Mouse (Mus musculus): ENCODE measurements around the gene Ksr1. TPM values are rescaled to one million over a fixed set of nuclear protein-coding genes. Genes with fewer than 3 reads are reported as not detected.

Ksr1 gene
- polyA plus RNA-seq, 1 experiment, result 21.9 TPM

GRCm38 (mm10) chr11:79057809-79058208, 88.4 kb downstream of the Ksr1 start:
- DNase-seq, result no peak
- Histone ChIP-seq H3K4me3 (replicated peaks; ENCODE audit: extremely low read depth, low read depth, low read length) (no peak overlapping the region), H3K4me1 (ENCODE audit: control insufficient read depth, insufficient read depth, low read length) (no peaks in the 10 kb centered on the region; the same call in 1 of the 2 replicates)
- 65% methylated on average over 4 of the region's 4 CpGs for WGBS
- no peak for TF ChIP-seq CTCF (IDR thresholded peaks at IDR 0.05; ENCODE audit: insufficient read depth, low read length)
- TF ChIP-seq POLR2A (IDR thresholded peaks at IDR 0.05; ENCODE audit: borderline replicate concordance, extremely low read depth, low read depth, low read length), result no peak

- no peak for TF ChIP-seq CTCF (IDR thresholded peaks at IDR 0.05; ENCODE audit: insufficient read depth, low read length)
- TF ChIP-seq POLR2A (IDR thresholded peaks at IDR 0.05; ENCODE audit: borderline replicate concordance, extremely low read depth, low read depth, low read length), result no peak
- 64% methylated on average over 4 of the region's 4 CpGs for WGBS
- H3K4me3 ChIP-seq (replicated peaks; ENCODE audit: extremely low read depth, low read depth, low read length), result no peak overlapping the region
- no peak for DNase-seq
- H3K4me1 ChIP-seq (ENCODE audit: control insufficient read depth, insufficient read depth, low read length), result no peaks in the 10 kb centered on the region; the same call in 1 of the 2 replicates
These were observed 89.3 kb downstream of the Ksr1 start for GRCm38 (mm10) chr11:79056891-79057290.

- 32% methylated on average over 2 of the region's 2 CpGs for WGBS
- Histone ChIP-seq H3K4me3 (replicated peaks; ENCODE audit: extremely low read depth, low read depth, low read length) (no peak overlapping the region), H3K4me1 (ENCODE audit: control insufficient read depth, insufficient read depth, low read length) (no peaks in the 10 kb centered on the region; the same call in 1 of the 2 replicates)
- no peak for TF ChIP-seq CTCF (IDR thresholded peaks at IDR 0.05; ENCODE audit: insufficient read depth, low read length)
- TF ChIP-seq POLR2A (IDR thresholded peaks at IDR 0.05; ENCODE audit: borderline replicate concordance, extremely low read depth, low read depth, low read length), result no peak
- DNase-seq, result no peak
These were observed 90.2 kb downstream of the Ksr1 start for GRCm38 (mm10) chr11:79056027-79056426.

- Histone ChIP-seq H3K4me3 (replicated peaks; ENCODE audit: extremely low read depth, low read depth, low read length) (no peak overlapping the region), H3K4me1 (ENCODE audit: control insufficient read depth, insufficient read depth, low read length) (no peaks in the 10 kb centered on the region; the same call in 1 of the 2 replicates)
- DNase-seq, result no peak
- 86% methylated on average over 8 of the region's 8 CpGs for WGBS
- TF ChIP-seq POLR2A (IDR thresholded peaks at IDR 0.05; ENCODE audit: borderline replicate concordance, extremely low read depth, low read depth, low read length), result no peak
These were observed 91.0 kb downstream of the Ksr1 start for GRCm38 (mm10) chr11:79055161-79055560.

- WGBS, result 83% methylated on average over 9 of the region's 9 CpGs
- TF ChIP-seq POLR2A (IDR thresholded peaks at IDR 0.05; ENCODE audit: borderline replicate concordance, extremely low read depth, low read depth, low read length) (no peak), CTCF (IDR thresholded peaks at IDR 0.05; ENCODE audit: insufficient read depth, low read length) (no peak)
- Histone ChIP-seq H3K4me3 (replicated peaks; ENCODE audit: extremely low read depth, low read depth, low read length) (no peak overlapping the region), H3K4me1 (ENCODE audit: control insufficient read depth, insufficient read depth, low read length) (no peaks in the 10 kb centered on the region; the same call in 1 of the 2 replicates)
- no peak for DNase-seq
These were observed 91.8 kb downstream of the Ksr1 start for GRCm38 (mm10) chr11:79054161-79055152.

GRCm38 (mm10) chr11:79053437-79053836, 92.8 kb downstream of the Ksr1 start:
- no peak for TF ChIP-seq CTCF (IDR thresholded peaks at IDR 0.05; ENCODE audit: insufficient read depth, low read length)
- no peak for TF ChIP-seq POLR2A (IDR thresholded peaks at IDR 0.05; ENCODE audit: borderline replicate concordance, extremely low read depth, low read depth, low read length)
- no peaks in the 10 kb centered on the region; the same call in 1 of the 2 replicates for H3K4me1 ChIP-seq (ENCODE audit: control insufficient read depth, insufficient read depth, low read length)
- DNase-seq, result no peak
- H3K4me3 ChIP-seq (replicated peaks; ENCODE audit: extremely low read depth, low read depth, low read length), result no peak overlapping the region

- DNase-seq, result no peak
- TF ChIP-seq CTCF (IDR thresholded peaks at IDR 0.05; ENCODE audit: insufficient read depth, low read length) (no peak), POLR2A (IDR thresholded peaks at IDR 0.05; ENCODE audit: borderline replicate concordance, extremely low read depth, low read depth, low read length) (no peak)
- no peaks in the 10 kb centered on the region; the same call in 1 of the 2 replicates for H3K4me1 ChIP-seq (ENCODE audit: control insufficient read depth, insufficient read depth, low read length)
- H3K4me3 ChIP-seq (replicated peaks; ENCODE audit: extremely low read depth, low read depth, low read length), result no peak overlapping the region
- WGBS, result 83% methylated on average over 6 of the region's 6 CpGs
These were observed 93.4 kb downstream of the Ksr1 start for GRCm38 (mm10) chr11:79052769-79053168.

GRCm38 (mm10) chr11:79051522-79051921, 94.7 kb downstream of the Ksr1 start:
- TF ChIP-seq POLR2A (IDR thresholded peaks at IDR 0.05; ENCODE audit: borderline replicate concordance, extremely low read depth, low read depth, low read length), result no peak
- no peak for TF ChIP-seq CTCF (IDR thresholded peaks at IDR 0.05; ENCODE audit: insufficient read depth, low read length)
- Histone ChIP-seq H3K4me3 (replicated peaks; ENCODE audit: extremely low read depth, low read depth, low read length) (no peak overlapping the region), H3K4me1 (ENCODE audit: control insufficient read depth, insufficient read depth, low read length) (0 out of 2 replicates have a peak, but pooled peaks cover 2% of the 10 kb centered on the region)
- 84% methylated on average over 9 of the region's 9 CpGs for WGBS
- DNase-seq, result no peak

- no peak for TF ChIP-seq CTCF (IDR thresholded peaks at IDR 0.05; ENCODE audit: insufficient read depth, low read length)
- TF ChIP-seq POLR2A (IDR thresholded peaks at IDR 0.05; ENCODE audit: borderline replicate concordance, extremely low read depth, low read depth, low read length), result no peak
- DNase-seq, result no peak
- Histone ChIP-seq H3K4me1 (ENCODE audit: control insufficient read depth, insufficient read depth, low read length) (0 out of 2 replicates have a peak, but pooled peaks cover 2% of the 10 kb centered on the region), H3K4me3 (replicated peaks; ENCODE audit: extremely low read depth, low read depth, low read length) (no peak overlapping the region)
- 70% methylated on average over 16 of the region's 16 CpGs for WGBS
These were observed 95.3 kb downstream of the Ksr1 start for GRCm38 (mm10) chr11:79050781-79051507.

Measured in lung, adult 2 months (tissue).